ENCODE assay signal across 15 mouse cellular contexts in the genomic region with DNA sequence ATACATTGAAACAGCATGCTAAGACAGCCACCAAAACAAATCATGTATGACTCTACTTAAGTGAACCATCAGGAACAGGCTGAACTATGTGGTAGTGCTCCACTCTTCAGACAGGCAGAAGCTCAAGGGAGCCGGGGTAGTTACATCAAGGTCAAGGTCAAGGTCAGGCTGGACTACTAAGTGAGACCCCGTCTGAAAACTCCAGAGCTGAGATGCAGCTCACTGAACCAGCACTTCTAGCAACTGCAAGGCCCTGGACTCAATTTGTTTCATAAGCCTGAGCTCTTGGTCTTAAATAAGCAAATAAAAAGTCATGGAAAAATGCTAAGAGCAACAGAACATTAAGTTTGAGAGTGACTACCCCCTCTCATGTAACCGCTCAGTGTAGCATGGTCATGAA. TPM values are rescaled to one million over a fixed set of nuclear protein-coding genes. Genes with fewer than 3 reads are reported as not detected.
DNase-seq lines count a peak whose midpoint lies in the region.
"Had no signal": no experiment of that assay in that cellular context is flagged by ENCODE, and none has a peak within 500 bp of the region (broad histone marks: within the 10 kb centered on the region; RNA-seq: fewer than 3 reads in every experiment).

No protein-coding gene starts in this region.

- intact Hi-C loops in heart, postnatal 14 days (cut with DNase I), result no loop called here

- DNase-seq in adrenal gland, adult (ENCODE audit: inconsistent age in 2 of 2, low spot score in 1 of 2), result peak; percentile 37 to 64
- DNase-seq in adrenal gland, adult 18-20 months (ENCODE audit: low spot score in 2 of 2), result no peak
- peak; percentile 25 for DNase-seq in adrenal gland, postnatal 10 days
- DNase-seq in adrenal gland, postnatal 4 days (ENCODE audit: low spot score in 2 of 2), result no peak
- peak; percentile 66 for DNase-seq in heart, adult 11 months
- DNase-seq in heart, postnatal 14 days, result no peak
- DNase-seq: B cell, adult 2 months; cerebellum, adult 11-12 months; cerebellum, adult 2 months; cerebellum, adult 9-10 months; cerebellum, postnatal 10 days; cerebellum, postnatal 25 days; forebrain, postnatal 0 days had no signal

RNA-seq across cellular contexts. Expression of gene Sdad1, which starts 6.0 kb away (rescaled TPM):
- 10 to 100 TPM; 27.9 to 28.3 TPM for total RNA-seq in adrenal gland, adult 18-20 months (2021)
- 10 to 100 TPM; 32.1 to 36.0 TPM for total RNA-seq in adrenal gland, postnatal 10 days (2021)
- 10 to 100 TPM; 51.9 to 54.0 TPM for total RNA-seq in adrenal gland, postnatal 4 days (2021)
- total RNA-seq in heart, postnatal 14 days (2021), result 10 to 100 TPM; 12.4 to 13.9 TPM

RNA-seq across cellular contexts. Expression of gene Cxcl9, which starts 23.6 kb away (rescaled TPM):
- 1 to 10 TPM; 1.3 to 3.4 TPM for total RNA-seq in adrenal gland, adult 18-20 months (2021)
- 1 to 10 TPM; 1.5 TPM for total RNA-seq in adrenal gland, postnatal 10 days (2021)
- total RNA-seq in adrenal gland, postnatal 4 days (2021), result 1 to 10 TPM in 1 of 2 experiments, under 1 TPM in 1; 0.20 to 1.1 TPM
- total RNA-seq in heart, postnatal 14 days (2021), result under 1 TPM; 0.57 to 0.88 TPM
- total RNA-seq: CH12.LX; forebrain, postnatal 0 days; G1E had no signal

RNA-seq across cellular contexts. Expression of gene Naaa, which starts 26.3 kb away (rescaled TPM):
- 10 to 100 TPM; 19.0 to 28.7 TPM for total RNA-seq in adrenal gland, adult 18-20 months (2021)
- 10 to 100 TPM; 26.7 to 27.0 TPM for total RNA-seq in adrenal gland, postnatal 10 days (2021)
- total RNA-seq in adrenal gland, postnatal 4 days (2021), result 10 to 100 TPM; 23.3 to 24.8 TPM
- 10 to 100 TPM; 11.1 to 12.4 TPM for total RNA-seq in heart, postnatal 14 days (2021)

RNA-seq across cellular contexts. Expression of gene Art3, which starts 27.3 kb away (rescaled TPM):
- total RNA-seq in adrenal gland, adult 18-20 months (2021), result 10 to 100 TPM; 48.5 to 78.3 TPM
- total RNA-seq in adrenal gland, postnatal 10 days (2021), result 100 to 1,000 TPM; 126 to 154 TPM
- 10 to 100 TPM; 42.5 to 70.3 TPM for total RNA-seq in adrenal gland, postnatal 4 days (2021)
- 100 to 1,000 TPM; 620 to 781 TPM for total RNA-seq in heart, postnatal 14 days (2021)

RNA-seq across cellular contexts. Expression of gene Cxcl10, which starts 44.4 kb away (rescaled TPM):
- total RNA-seq in adrenal gland, adult 18-20 months (2021), result under 1 TPM; 0.43 to 0.61 TPM
- total RNA-seq in adrenal gland, postnatal 10 days (2021), result under 1 TPM; 0.57 to 0.94 TPM
- 1 to 10 TPM in 1 of 2 experiments, under 1 TPM in 1; 0.76 to 1.3 TPM for total RNA-seq in adrenal gland, postnatal 4 days (2021)
- total RNA-seq in heart, postnatal 14 days (2021), result under 1 TPM in 1 of 2 experiments, not detected in 1; 0.80 TPM

Comparison
In these comparisons a context has a peak if more than half of its experiments do, and no peak if none do; other contexts are left out.
1. DNase-seq: peak in adrenal gland, adult (2 of 2), adrenal gland, postnatal 10 days (single experiment) and heart, adult 11 months (single experiment); none in adrenal gland, adult 18-20 months (0 of 2), adrenal gland, postnatal 4 days (0 of 2) and heart, postnatal 14 days (0 of 2).